Mouse (Mus musculus): ENCODE data around the gene Cenpa. TPM values are rescaled to one million over a fixed set of nuclear protein-coding genes. Genes with fewer than 3 reads are reported as not detected.

The Cenpa gene
- 160 and 163 TPM in 2 replicates for polyA plus RNA-seq (2015; fragmentation: Nextera tagmentation; extraction: Ambion mirVana)

DNA sequence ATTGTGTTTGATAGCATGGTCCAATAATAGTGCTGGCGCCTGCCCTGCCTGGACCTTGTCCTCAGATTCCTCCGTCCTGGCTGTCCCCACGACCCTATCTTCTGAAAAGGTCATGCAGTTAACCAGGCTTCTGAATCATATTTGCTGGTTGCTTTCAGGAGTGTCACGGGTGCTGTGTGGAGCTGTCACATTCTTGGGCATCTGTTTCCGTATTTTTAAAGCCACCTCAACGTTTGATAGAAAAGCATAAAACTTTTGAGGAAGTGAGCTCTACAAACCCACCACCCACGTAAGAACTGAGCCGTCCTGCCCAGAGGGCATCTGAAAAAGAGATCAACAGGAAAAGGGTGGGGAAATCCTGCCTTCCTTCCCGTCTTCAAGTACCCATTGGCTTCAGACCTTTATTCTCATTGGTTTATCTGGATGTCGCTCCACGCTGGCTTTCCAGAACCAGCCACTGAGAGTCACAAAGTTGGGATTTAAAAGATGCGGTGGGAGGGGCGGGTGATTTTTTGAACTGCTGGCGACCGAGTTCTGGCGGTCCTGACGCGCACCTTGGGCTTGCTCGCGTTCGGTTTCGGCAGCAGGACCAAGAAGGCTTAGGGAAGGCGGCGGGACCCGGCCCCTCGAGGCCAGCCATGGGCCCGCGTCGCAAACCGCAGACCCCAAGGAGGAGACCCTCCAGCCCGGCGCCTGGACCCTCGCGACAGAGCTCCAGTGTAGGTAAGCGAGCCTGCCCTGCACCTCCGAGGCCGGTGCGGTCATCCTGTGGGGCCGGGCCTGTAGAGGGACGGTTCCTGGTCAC, at the start of gene Cenpa:
TSS of gene Cenpa (plus strand) at position 387 of the 805 bp plus-strand sequence.
- peak; percentile 95 for ATAC-seq (ENCODE audit: low read depth)
- peak within 1 kb of the TSS; percentile 94 for H3K4me3 ChIP-seq (ENCODE audit: low read depth, low read length)
- H3K27me3 ChIP-seq (ENCODE audit: control insufficient read depth, insufficient read depth, low read depth, low read length), result no peaks in the 10 kb centered on the region
- H3K36me3 ChIP-seq (ENCODE audit: control insufficient read depth, insufficient read depth), result peaks cover 30% of the 10 kb centered on the region
- H3K9ac ChIP-seq (ENCODE audit: low read depth, low read length), result peak within 1 kb of the TSS; percentile 95
- peak within 1 kb of the TSS; percentile 87 for H3K27ac ChIP-seq (ENCODE audit: low read length)
- H3K4me2 ChIP-seq (ENCODE audit: low read depth, low read length), result peak within 1 kb of the TSS; percentile 63
- WGBS (ENCODE audit: insufficient replicate concordance), result under 1% methylated on average over 40 of the region's 40 CpGs
- H3K4me1 ChIP-seq (ENCODE audit: control insufficient read depth, low read depth, low read length), result peaks cover 23% of the 10 kb centered on the region
- H3K9me3 ChIP-seq (replicated peaks; ENCODE audit: control insufficient read depth, low read length), result no peaks in the 10 kb centered on the region

DNA sequence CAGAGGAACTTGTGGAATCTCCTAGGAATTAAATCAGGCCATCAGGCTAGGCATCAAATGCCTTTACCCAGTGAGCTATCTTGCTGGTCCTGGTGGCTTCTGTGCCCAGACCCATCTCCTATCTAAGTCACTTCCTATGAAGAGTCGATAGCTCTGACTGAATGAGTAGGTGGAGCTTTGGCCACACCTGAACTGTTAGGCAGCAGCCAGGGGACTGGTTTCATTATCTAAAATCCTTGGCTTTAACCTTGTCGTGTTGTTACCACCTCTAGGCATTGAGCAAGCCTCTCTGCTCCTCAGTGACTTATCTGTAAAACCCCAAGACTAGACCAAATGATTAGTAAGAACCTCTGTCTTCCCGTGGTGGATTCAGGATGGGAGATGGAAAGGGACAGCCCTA, 49.2 kb upstream of the Cenpa start:
- Histone ChIP-seq H3K27ac (ENCODE audit: low read length) (no peak overlapping the region), H3K4me2 (ENCODE audit: low read depth, low read length) (0 out of 2 replicates have a peak overlapping the region, but pooled peaks have one; percentile 4), H3K27me3 (ENCODE audit: control insufficient read depth, insufficient read depth, low read depth, low read length) (peaks cover 18% of the 10 kb centered on the region), H3K4me3 (ENCODE audit: low read depth, low read length) (no peak overlapping the region), H3K4me1 (ENCODE audit: control insufficient read depth, low read depth, low read length) (peaks cover 15% of the 10 kb centered on the region), H3K36me3 (ENCODE audit: control insufficient read depth, insufficient read depth) (no peaks in the 10 kb centered on the region), H3K9ac (ENCODE audit: low read depth, low read length) (no peak overlapping the region), H3K9me3 (replicated peaks; ENCODE audit: control insufficient read depth, low read length) (no peaks in the 10 kb centered on the region)
- no peak for ATAC-seq (ENCODE audit: low read depth)
- WGBS (ENCODE audit: insufficient replicate concordance), result 5% methylated on average over 3 of the region's 3 CpGs

DNA sequence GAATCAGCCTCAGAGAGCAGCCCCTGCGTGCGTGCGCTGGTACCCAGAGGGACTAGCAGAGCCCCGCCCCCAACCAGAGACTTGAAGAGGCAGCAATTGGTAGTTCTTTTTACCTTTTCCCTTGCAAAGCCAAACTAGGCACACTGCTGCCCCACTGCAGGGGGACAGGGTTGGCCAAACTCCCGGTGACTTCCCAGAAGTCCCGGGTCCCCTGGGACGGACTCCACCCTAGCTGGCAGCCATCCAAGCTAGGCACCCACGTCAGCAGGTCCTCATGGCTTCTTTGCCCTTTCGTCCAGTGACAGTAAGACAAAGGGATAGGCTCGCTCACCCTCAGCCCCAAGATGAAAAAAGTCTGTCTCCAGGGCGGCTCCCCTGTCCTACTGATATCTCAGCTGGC, 48.7 kb upstream of the Cenpa start:
- Histone ChIP-seq H3K27ac (ENCODE audit: low read length) (no peak overlapping the region), H3K9me3 (replicated peaks; ENCODE audit: control insufficient read depth, low read length) (no peaks in the 10 kb centered on the region), H3K4me3 (ENCODE audit: low read depth, low read length) (no peak overlapping the region), H3K36me3 (ENCODE audit: control insufficient read depth, insufficient read depth) (no peaks in the 10 kb centered on the region), H3K9ac (ENCODE audit: low read depth, low read length) (no peak overlapping the region), H3K27me3 (ENCODE audit: control insufficient read depth, insufficient read depth, low read depth, low read length) (peaks cover 23% of the 10 kb centered on the region), H3K4me1 (ENCODE audit: control insufficient read depth, low read depth, low read length) (peaks cover 18% of the 10 kb centered on the region), H3K4me2 (ENCODE audit: low read depth, low read length) (no peak overlapping the region)
- whole genome bisulfite sequencing (ENCODE audit: insufficient replicate concordance), result 29% methylated on average over 11 of the region's 11 CpGs
- peak; percentile 49; the same call in 1 of the 2 replicates for ATAC-seq (ENCODE audit: low read depth)

DNA sequence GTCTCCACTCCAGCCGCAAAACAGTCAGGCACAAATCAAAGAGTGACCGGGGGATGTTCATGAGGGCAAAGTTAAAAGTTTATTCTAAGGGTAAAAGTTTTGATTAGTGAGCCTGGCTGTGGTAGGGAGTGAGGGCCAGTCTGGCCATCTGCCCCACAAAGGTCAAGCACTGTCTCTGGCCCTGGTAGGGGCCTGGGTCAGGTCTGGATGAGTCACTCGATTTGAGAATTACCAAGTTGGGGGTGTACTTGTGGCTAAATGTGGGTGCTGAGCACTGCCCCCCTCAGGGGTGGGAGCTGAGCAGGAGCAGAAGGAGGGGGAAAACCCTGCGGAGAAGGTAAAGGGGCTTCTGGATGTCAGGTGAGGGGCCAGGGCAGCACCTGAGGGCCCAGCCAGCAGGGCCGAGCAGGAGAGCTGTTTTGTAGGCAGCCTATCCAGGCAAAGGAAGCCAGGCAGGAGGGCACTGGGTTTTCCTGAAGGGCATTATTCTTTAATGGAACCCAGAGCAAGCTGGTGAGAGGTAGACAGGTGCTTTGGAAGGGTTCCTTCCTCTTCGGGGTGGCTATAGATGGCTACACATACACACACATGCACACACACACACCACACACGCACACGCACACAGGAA, 48.1 kb upstream of the Cenpa start:
- no peak for ATAC-seq (ENCODE audit: low read depth)
- Histone ChIP-seq H3K9me3 (replicated peaks; ENCODE audit: control insufficient read depth, low read length) (no peaks in the 10 kb centered on the region), H3K27me3 (ENCODE audit: control insufficient read depth, insufficient read depth, low read depth, low read length) (peaks cover 25% of the 10 kb centered on the region), H3K9ac (ENCODE audit: low read depth, low read length) (no peak overlapping the region), H3K4me2 (ENCODE audit: low read depth, low read length) (no peak overlapping the region), H3K4me1 (ENCODE audit: control insufficient read depth, low read depth, low read length) (peaks cover 18% of the 10 kb centered on the region), H3K36me3 (ENCODE audit: control insufficient read depth, insufficient read depth) (no peaks in the 10 kb centered on the region), H3K27ac (ENCODE audit: low read length) (no peak overlapping the region), H3K4me3 (ENCODE audit: low read depth, low read length) (no peak overlapping the region)
- WGBS (ENCODE audit: insufficient replicate concordance), result 64% methylated on average over 8 of the region's 8 CpGs

DNA sequence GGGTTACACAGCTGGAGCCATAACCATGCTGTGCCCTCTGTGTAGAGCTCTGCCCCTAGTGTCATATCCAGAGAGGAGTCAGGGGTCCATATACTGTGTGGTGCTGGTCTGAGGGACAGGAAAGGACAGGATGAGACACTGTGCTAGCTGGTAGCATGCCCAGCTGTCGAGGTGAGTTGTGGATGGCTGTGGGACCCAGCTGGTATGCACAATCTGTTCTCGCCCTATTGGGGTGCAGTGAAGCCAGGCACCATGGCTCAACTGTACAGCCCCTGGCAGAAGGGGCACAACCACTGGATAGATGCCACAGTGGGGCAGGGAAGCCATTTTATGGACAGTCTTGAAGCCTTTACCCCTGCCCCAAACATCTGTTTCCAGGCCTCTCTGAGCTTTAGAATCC, 47.4 kb upstream of the Cenpa start:
- Histone ChIP-seq H3K4me1 (ENCODE audit: control insufficient read depth, low read depth, low read length) (peaks cover 15% of the 10 kb centered on the region), H3K9ac (ENCODE audit: low read depth, low read length) (no peak overlapping the region), H3K4me3 (ENCODE audit: low read depth, low read length) (no peak overlapping the region), H3K27ac (ENCODE audit: low read length) (no peak overlapping the region), H3K4me2 (ENCODE audit: low read depth, low read length) (no peak overlapping the region), H3K36me3 (ENCODE audit: control insufficient read depth, insufficient read depth) (no peaks in the 10 kb centered on the region), H3K27me3 (ENCODE audit: control insufficient read depth, insufficient read depth, low read depth, low read length) (peaks cover 27% of the 10 kb centered on the region), H3K9me3 (replicated peaks; ENCODE audit: control insufficient read depth, low read length) (no peaks in the 10 kb centered on the region)
- WGBS (ENCODE audit: insufficient replicate concordance), result 29% methylated on average over 2 of the region's 2 CpGs
- ATAC-seq (ENCODE audit: low read depth), result no peak

DNA sequence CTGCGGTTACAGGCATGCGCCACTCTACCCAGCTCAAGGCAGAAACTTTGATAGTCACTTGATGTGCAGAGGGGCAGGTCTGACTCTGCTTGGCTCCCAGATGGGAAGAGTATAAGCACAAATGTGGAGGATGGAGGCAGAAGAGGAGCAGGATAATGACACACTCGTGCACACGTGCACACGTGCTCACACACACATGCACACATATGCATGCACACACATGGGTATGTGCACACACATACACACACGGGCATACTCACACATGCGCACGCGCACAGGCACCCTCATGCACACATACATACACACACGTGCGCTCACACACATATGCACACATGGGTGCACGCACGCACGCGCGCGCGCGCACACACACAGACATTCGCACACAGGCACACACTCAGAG, 46.0 kb upstream of the Cenpa start:
- H3K9me3 ChIP-seq (replicated peaks; ENCODE audit: control insufficient read depth, low read length), result no peaks in the 10 kb centered on the region
- peaks cover 28% of the 10 kb centered on the region for H3K27me3 ChIP-seq (ENCODE audit: control insufficient read depth, insufficient read depth, low read depth, low read length)
- no peak overlapping the region for H3K4me2 ChIP-seq (ENCODE audit: low read depth, low read length)
- no peaks in the 10 kb centered on the region for H3K36me3 ChIP-seq (ENCODE audit: control insufficient read depth, insufficient read depth)
- 90% methylated on average over 20 of the region's 20 CpGs for WGBS (ENCODE audit: insufficient replicate concordance)
- no peak overlapping the region for H3K4me3 ChIP-seq (ENCODE audit: low read depth, low read length)
- no peak overlapping the region for H3K9ac ChIP-seq (ENCODE audit: low read depth, low read length)
- ATAC-seq (ENCODE audit: low read depth), result no peak
- H3K4me1 ChIP-seq (ENCODE audit: control insufficient read depth, low read depth, low read length), result peaks cover 10% of the 10 kb centered on the region
- no peak overlapping the region for H3K27ac ChIP-seq (ENCODE audit: low read length)

DNA sequence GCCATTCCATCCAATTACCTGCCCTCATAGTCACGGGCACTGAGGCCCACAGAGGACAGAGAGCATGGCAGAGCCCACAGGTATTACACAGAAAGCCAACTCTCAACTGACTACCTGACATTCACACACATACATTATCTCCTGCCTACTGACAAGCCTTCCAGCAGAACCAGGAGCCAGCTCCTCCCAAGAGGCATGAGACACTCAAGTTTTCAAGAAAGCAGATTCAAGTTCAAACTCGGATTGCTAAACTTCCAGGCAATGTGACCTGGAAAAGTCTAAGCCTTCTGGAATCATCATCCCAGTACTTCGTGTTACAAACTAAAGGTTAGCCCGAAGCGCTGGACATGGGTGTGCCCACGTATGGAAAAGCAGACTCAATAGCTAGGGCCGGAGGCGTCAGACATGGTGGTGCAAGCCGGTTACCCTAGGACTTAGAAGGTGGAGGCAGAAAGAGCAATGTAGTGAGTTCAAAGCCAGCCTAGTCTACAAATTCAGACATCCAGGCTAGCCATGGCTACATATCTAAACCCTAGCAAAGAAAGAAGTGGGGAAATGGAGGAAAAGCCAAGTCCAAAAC, 45.3 kb upstream of the Cenpa start:
- Histone ChIP-seq H3K36me3 (ENCODE audit: control insufficient read depth, insufficient read depth) (no peaks in the 10 kb centered on the region), H3K9ac (ENCODE audit: low read depth, low read length) (no peak overlapping the region), H3K4me1 (ENCODE audit: control insufficient read depth, low read depth, low read length) (peaks cover 10% of the 10 kb centered on the region), H3K4me2 (ENCODE audit: low read depth, low read length) (no peak overlapping the region), H3K9me3 (replicated peaks; ENCODE audit: control insufficient read depth, low read length) (no peaks in the 10 kb centered on the region), H3K27ac (ENCODE audit: low read length) (no peak overlapping the region), H3K4me3 (ENCODE audit: low read depth, low read length) (no peak overlapping the region), H3K27me3 (ENCODE audit: control insufficient read depth, insufficient read depth, low read depth, low read length) (peaks cover 28% of the 10 kb centered on the region)
- 73% methylated on average over 9 of the region's 9 CpGs for WGBS (ENCODE audit: insufficient replicate concordance)
- ATAC-seq (ENCODE audit: low read depth), result no peak

DNA sequence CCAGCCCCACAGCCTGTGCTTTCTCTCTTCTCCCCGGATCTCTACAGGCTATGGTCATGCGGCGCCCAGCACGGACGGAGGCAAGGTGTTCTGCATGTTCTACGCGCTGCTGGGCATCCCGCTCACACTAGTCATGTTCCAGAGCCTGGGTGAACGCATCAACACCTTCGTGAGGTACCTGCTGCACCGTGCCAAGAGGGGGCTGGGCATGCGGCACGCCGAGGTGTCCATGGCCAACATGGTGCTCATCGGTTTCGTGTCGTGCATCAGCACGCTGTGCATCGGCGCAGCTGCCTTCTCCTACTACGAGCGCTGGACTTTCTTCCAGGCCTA, 44.8 kb upstream of the Cenpa start:
- 44% methylated on average over 22 of the region's 22 CpGs for WGBS (ENCODE audit: insufficient replicate concordance)
- H3K4me2 ChIP-seq (ENCODE audit: low read depth, low read length), result 0 out of 2 replicates have a peak overlapping the region, but pooled peaks have one; percentile 42
- H3K36me3 ChIP-seq (ENCODE audit: control insufficient read depth, insufficient read depth), result no peaks in the 10 kb centered on the region
- no peak overlapping the region for H3K27ac ChIP-seq (ENCODE audit: low read length)
- ATAC-seq (ENCODE audit: low read depth), result no peak
- H3K27me3 ChIP-seq (ENCODE audit: control insufficient read depth, insufficient read depth, low read depth, low read length), result peaks cover 28% of the 10 kb centered on the region
- no peaks in the 10 kb centered on the region for H3K9me3 ChIP-seq (replicated peaks; ENCODE audit: control insufficient read depth, low read length)
- H3K4me1 ChIP-seq (ENCODE audit: control insufficient read depth, low read depth, low read length), result peaks cover 7% of the 10 kb centered on the region
- H3K4me3 ChIP-seq (ENCODE audit: low read depth, low read length), result no peak overlapping the region; the same call in 1 of the 2 replicates
- no peak overlapping the region for H3K9ac ChIP-seq (ENCODE audit: low read depth, low read length)

Data from liver, embryonic 16.5 days (tissue).